Mouse (Mus musculus) granulocyte monocyte progenitor cell, adult 5-6 weeks (primary cell): ENCODE data around the gene Emilin1. TPM values are rescaled to one million over a fixed set of nuclear protein-coding genes. Genes with fewer than 3 reads are reported as not detected.

Experiments used
- ATAC-seq: replicated peaks from 2 replicates; pipeline ENCODE4 v1.8.0; 2016; ENCODE audit warnings: mild to moderate bottlenecking, moderate TSS enrichment, inconsistent platforms; ENCODE audit not compliant: poor library complexity, severe bottlenecking
- total RNA-seq, 2 experiments: library from RNA; stranded (forward) in 1 of 2; stranded (reverse) in 1 of 2; fragments of 200-712, 200-1000 nt in 1 of 2; fragments of >200 nt in 1 of 2; fragmentation: Nextera tagmentation in 1 of 2; gene quantifications; 2 replicates each; pipeline ENCODE4 v1.2.3; 2014 to 2017

Emilin1 gene
- total RNA-seq, 2 experiments from 2014 or later = 78.8 to 152 TPM

- no peak for ATAC-seq
Measured at GRCm38 (mm10) chr5:30923119-30923518, 9.9 kb downstream of the Emilin1 start.

- no peak for ATAC-seq
Measured at GRCm38 (mm10) chr5:30924614-30925013, 11.4 kb downstream of the Emilin1 start.

- no peak for ATAC-seq
Measured at GRCm38 (mm10) chr5:30925217-30925616, 12.0 kb downstream of the Emilin1 start.

DNA sequence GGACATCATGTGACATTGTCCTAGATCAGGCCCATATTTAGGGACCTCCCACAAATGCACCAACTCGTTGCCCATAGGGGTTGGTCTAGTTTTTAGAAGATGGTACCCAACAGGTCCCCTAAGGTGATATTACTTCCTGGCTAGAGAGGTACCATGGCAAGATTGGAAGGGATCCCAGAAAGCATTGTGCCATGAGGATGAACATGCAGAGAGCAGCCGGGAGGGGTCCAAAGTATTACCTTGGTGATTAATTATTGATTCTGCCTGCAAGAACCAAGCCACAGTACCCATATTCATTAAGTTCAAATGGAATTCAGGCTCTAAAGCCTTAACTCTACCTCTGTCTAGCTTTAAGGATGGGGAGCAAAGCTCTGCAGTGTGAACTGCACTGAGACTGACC lies 12.9 kb downstream of the Emilin1 start:
- no peak for ATAC-seq

GRCm38 (mm10) chr5:30927945-30928529 lies 14.8 kb downstream of the Emilin1 start:
- ATAC-seq = no peak

DNA sequence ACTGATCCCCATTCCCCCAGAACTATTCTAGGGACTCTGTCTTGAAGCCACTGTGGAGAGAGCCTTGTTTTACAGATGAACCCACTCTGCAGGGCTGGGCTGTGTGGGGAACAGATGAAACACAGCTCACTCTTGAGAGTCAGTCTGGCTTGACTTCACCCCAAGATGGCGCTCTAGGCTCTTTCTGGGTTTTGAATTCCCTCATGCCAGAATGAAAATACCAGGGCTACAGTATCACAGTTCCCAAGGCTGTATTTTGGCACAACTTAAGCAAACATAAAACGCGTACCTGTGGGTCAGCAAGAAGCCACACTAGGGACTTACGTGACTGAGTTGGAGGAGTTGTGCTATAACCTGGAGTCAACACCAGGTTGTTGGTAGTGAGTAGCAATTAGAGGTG lies 16.9 kb downstream of the Emilin1 start:
- ATAC-seq = peak; percentile 58; the same call in 1 of the 2 replicates

- no peak for ATAC-seq
Measured at GRCm38 (mm10) chr5:30930846-30931245, 17.6 kb downstream of the Emilin1 start.

DNA sequence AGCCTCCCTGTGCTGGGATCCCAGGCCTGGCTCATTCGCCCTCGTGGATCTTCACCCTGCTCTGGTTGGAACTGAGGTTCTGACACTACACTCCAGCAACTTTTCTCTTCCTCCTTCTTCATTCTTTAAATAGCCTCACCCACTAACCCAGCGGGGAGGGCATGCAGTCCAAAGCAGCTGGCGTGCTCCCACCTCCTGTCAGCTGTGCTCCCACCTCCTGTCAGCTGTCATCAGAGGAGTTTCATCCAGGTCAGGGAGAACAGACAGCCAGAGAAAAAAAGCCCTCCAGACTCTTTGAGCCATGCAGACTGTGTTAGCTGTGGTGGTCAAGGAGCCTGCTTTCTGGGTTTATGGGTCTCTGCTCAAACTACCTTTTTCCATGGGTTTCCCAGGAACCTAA lies 18.2 kb downstream of the Emilin1 start:
- no peak for ATAC-seq

GRCm38 (mm10) chr5:30933705-30934104 lies 20.5 kb downstream of the Emilin1 start:
- no peak for ATAC-seq

DNA sequence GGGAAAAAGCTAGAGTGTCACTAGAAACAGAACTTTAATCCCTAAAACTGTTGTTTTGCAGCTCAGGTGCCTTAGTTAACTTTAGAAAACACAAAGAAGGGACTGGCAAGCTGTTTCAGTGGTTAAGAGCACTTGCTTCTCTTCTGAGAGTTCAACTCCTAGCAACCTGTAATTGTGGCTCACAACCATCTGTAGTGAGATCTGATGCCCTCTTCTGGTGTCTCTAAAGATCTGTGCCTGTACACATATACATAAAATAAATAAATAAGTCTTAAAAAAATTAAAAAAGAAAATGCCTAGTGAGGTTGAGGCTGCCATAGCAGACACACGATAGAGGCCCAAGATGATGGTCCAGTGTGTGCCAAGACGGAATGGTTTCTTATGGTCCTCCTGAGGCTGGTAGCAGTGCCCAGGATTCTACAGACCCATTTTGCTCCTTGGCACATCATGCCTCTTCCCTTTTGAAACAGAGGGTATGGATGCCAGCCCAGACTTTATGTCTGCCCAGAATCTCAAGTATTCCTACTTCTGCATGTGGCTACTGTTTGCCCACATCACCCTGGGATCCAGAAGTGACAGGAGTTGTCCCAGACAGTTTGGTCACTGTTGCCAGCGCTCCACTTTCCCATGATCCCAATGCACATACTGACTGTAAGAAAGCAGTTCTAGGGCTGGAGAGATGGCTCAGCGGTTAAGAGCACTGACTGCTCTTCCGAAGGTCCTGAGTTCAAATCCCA lies 21.7 kb downstream of the Emilin1 start:
- ATAC-seq = no peak

- no peak for ATAC-seq
Measured at GRCm38 (mm10) chr5:30943004-30943403, 29.8 kb downstream of the Emilin1 start.

- no peak for ATAC-seq
Measured at GRCm38 (mm10) chr5:30944344-30944743, 31.1 kb downstream of the Emilin1 start.

- ATAC-seq = peak; percentile 28
Measured at GRCm38 (mm10) chr5:30944956-30945781, 32.0 kb downstream of the Emilin1 start, which contains the start of gene Cgref1. Cgref1 (minus strand) TSS chr5:30945591.

- no peak for ATAC-seq
Measured at GRCm38 (mm10) chr5:30948620-30949019, 35.4 kb downstream of the Emilin1 start.

GRCm38 (mm10) chr5:30949654-30950326 lies 36.6 kb downstream of the Emilin1 start:
- ATAC-seq = peak; percentile 88

DNA sequence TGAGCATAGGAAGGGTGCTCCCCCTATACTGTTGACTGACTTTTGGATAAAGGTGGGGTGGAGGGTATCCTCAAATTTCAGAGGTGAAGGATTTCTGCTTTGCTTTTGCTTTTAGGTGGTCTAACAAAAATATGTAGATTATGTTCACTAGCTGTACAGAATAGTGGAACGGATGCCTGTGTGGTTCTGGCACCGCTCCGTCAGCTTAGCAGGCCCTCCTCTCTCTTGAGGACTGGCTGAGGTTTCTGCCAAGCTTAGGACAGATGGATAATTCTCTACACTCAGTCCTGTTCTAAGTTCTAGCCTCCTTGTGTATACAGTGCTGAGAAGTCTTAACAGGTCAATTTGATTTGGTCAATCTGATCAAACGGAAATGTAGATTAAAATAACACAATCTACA lies 37.2 kb downstream of the Emilin1 start:
- ATAC-seq = no peak

GRCm38 (mm10) chr5:30950922-30951321 lies 37.7 kb downstream of the Emilin1 start:
- ATAC-seq = no peak

GRCm38 (mm10) chr5:30951706-30952105 lies 38.5 kb downstream of the Emilin1 start:
- no peak for ATAC-seq

DNA sequence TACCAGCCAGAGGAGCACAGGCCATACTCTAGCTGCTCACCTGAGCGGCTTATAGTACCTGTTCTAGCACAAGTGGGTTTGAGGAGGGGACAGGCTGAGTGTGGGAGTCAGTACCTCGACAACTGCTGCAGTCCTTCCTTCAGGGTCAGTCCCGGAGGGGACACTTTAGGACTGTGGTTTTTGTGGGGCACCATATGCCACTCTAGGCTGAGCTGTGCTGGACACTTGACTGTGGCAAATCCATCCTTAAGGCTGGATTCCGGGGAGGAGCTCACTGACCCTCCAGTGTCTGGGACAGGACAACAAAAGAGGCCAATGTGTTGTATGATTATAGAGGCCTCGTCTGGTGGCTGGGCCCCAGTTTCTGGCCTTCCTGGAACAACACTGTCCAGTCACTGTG lies 39.3 kb downstream of the Emilin1 start:
- ATAC-seq = no peak

GRCm38 (mm10) chr5:30954065-30954464 lies 40.9 kb downstream of the Emilin1 start:
- ATAC-seq = no peak

GRCm38 (mm10) chr5:30954556-30954955 lies 41.4 kb downstream of the Emilin1 start:
- no peak for ATAC-seq
